Mouse (Mus musculus): ENCODE measurements around the gene Dhx30. TPM values are rescaled to one million over a fixed set of nuclear protein-coding genes. Genes with fewer than 3 reads are reported as not detected.

Gene Dhx30
- polyA plus RNA-seq, 1 experiment: 44.1 TPM

- Histone ChIP-seq H3K27ac (ENCODE audit: insufficient read depth, low read depth, low read length) (peak overlapping the region; percentile 40; the same call in 1 of the 2 replicates), H3K4me3 (ENCODE audit: insufficient read depth, low read length) (no peak overlapping the region), H3K4me1 (ENCODE audit: control insufficient read depth, insufficient read depth, low read length) (peaks cover 16% of the 10 kb centered on the region)
- TF ChIP-seq POLR2A (IDR thresholded peaks at IDR 0.05; ENCODE audit: borderline replicate concordance, low read depth, low read length) (no peak), CTCF (IDR thresholded peaks at IDR 0.05; ENCODE audit: low read depth, low read length) (no peak)
Observed at GRCm38 (mm10) chr9:110070358-110070757, 47.3 kb downstream of the Dhx30 start.

DNA sequence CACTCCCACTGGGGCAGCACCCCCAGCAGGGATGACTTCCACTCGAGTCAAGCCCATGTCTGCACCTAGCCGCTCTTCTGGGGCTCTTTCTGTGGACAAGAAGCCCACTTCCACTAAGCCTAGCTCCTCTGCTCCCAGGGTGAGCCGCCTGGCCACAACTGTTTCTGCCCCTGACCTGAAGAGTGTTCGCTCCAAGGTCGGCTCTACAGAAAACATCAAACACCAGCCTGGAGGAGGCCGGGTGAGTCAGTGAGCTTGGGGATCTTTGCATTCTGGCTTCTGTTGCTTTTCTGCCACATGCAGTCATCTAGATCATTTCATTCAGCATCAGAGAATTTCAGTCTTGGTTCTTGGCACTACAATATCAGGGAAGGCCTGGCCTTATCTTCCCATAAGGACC is 48.9 kb downstream of the Dhx30 start:
- H3K4me1 ChIP-seq (ENCODE audit: control insufficient read depth, insufficient read depth, low read length): peaks cover 23% of the 10 kb centered on the region
- no peak overlapping the region for H3K27ac ChIP-seq (ENCODE audit: insufficient read depth, low read depth, low read length)
- no peak overlapping the region for H3K4me3 ChIP-seq (ENCODE audit: insufficient read depth, low read length)
- TF ChIP-seq CTCF (IDR thresholded peaks at IDR 0.05; ENCODE audit: low read depth, low read length) (no peak), POLR2A (IDR thresholded peaks at IDR 0.05; ENCODE audit: borderline replicate concordance, low read depth, low read length) (no peak)

GRCm38 (mm10) chr9:110064641-110065040 is 53.0 kb downstream of the Dhx30 start:
- Histone ChIP-seq H3K27ac (ENCODE audit: insufficient read depth, low read depth, low read length) (no peak overlapping the region), H3K4me1 (ENCODE audit: control insufficient read depth, insufficient read depth, low read length) (peaks cover 11% of the 10 kb centered on the region), H3K4me3 (ENCODE audit: insufficient read depth, low read length) (no peak overlapping the region)
- TF ChIP-seq POLR2A (IDR thresholded peaks at IDR 0.05; ENCODE audit: borderline replicate concordance, low read depth, low read length): no peak
- no peak for TF ChIP-seq CTCF (IDR thresholded peaks at IDR 0.05; ENCODE audit: low read depth, low read length)

GRCm38 (mm10) chr9:110062861-110063260 is 54.8 kb downstream of the Dhx30 start:
- no peak overlapping the region for H3K4me3 ChIP-seq (ENCODE audit: insufficient read depth, low read length)
- TF ChIP-seq POLR2A (IDR thresholded peaks at IDR 0.05; ENCODE audit: borderline replicate concordance, low read depth, low read length) (no peak), CTCF (IDR thresholded peaks at IDR 0.05; ENCODE audit: low read depth, low read length) (no peak)

GRCm38 (mm10) chr9:110062405-110062804 is 55.2 kb downstream of the Dhx30 start:
- TF ChIP-seq CTCF (IDR thresholded peaks at IDR 0.05; ENCODE audit: low read depth, low read length) (no peak), POLR2A (IDR thresholded peaks at IDR 0.05; ENCODE audit: borderline replicate concordance, low read depth, low read length) (no peak)
- H3K4me3 ChIP-seq (ENCODE audit: insufficient read depth, low read length): no peak overlapping the region
- peaks cover 11% of the 10 kb centered on the region for H3K4me1 ChIP-seq (ENCODE audit: control insufficient read depth, insufficient read depth, low read length)
- H3K27ac ChIP-seq (ENCODE audit: insufficient read depth, low read depth, low read length): no peak overlapping the region

More at GRCm38 (mm10) chr9:110062861-110063260, 54.8 kb downstream of the Dhx30 start:
- peaks cover 11% of the 10 kb centered on the region for H3K4me1 ChIP-seq (ENCODE audit: control insufficient read depth, insufficient read depth, low read length)
- H3K27ac ChIP-seq (ENCODE audit: insufficient read depth, low read depth, low read length): no peak overlapping the region

- peaks cover 11% of the 10 kb centered on the region for H3K4me1 ChIP-seq (ENCODE audit: control insufficient read depth, insufficient read depth, low read length)
- no peak for TF ChIP-seq POLR2A (IDR thresholded peaks at IDR 0.05; ENCODE audit: borderline replicate concordance, low read depth, low read length)
- TF ChIP-seq CTCF (IDR thresholded peaks at IDR 0.05; ENCODE audit: low read depth, low read length): no peak
- no peak overlapping the region for H3K27ac ChIP-seq (ENCODE audit: insufficient read depth, low read depth, low read length)
Observed at GRCm38 (mm10) chr9:110060761-110061160, 56.9 kb downstream of the Dhx30 start.

DNA sequence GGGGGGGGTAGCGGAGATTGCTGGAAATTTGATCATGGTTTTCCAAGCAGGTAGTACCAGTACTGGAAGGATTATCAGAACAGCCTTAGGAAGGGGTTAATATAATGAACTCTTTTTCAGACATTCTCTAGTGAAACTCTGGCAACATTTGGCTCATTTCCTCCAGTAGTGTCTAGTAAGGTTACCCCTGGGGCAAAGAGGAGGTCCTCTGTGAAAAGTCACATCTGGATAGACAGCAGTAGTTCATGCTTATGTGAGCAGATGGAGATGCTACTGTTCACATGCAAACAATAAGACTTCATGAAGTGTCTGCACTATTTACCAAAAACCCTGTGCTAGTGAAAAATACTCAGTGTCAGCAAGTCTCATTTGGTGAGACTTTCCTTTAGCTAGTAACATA is 60.4 kb downstream of the Dhx30 start:
- peaks cover 3% of the 10 kb centered on the region for H3K4me1 ChIP-seq (ENCODE audit: control insufficient read depth, insufficient read depth, low read length)
- no peak overlapping the region for H3K4me3 ChIP-seq (ENCODE audit: insufficient read depth, low read length)
- TF ChIP-seq POLR2A (IDR thresholded peaks at IDR 0.05; ENCODE audit: borderline replicate concordance, low read depth, low read length): no peak
- TF ChIP-seq CTCF (IDR thresholded peaks at IDR 0.05; ENCODE audit: low read depth, low read length): no peak
- no peak overlapping the region for H3K27ac ChIP-seq (ENCODE audit: insufficient read depth, low read depth, low read length)

More at GRCm38 (mm10) chr9:110060761-110061160, 56.9 kb downstream of the Dhx30 start:
- no peak overlapping the region for H3K4me3 ChIP-seq (ENCODE audit: insufficient read depth, low read length)

- no peaks in the 10 kb centered on the region for H3K4me1 ChIP-seq (ENCODE audit: control insufficient read depth, insufficient read depth, low read length)
- TF ChIP-seq CTCF (IDR thresholded peaks at IDR 0.05; ENCODE audit: low read depth, low read length) (no peak), POLR2A (IDR thresholded peaks at IDR 0.05; ENCODE audit: borderline replicate concordance, low read depth, low read length) (no peak)
- H3K4me3 ChIP-seq (ENCODE audit: insufficient read depth, low read length): no peak overlapping the region
- no peak overlapping the region for H3K27ac ChIP-seq (ENCODE audit: insufficient read depth, low read depth, low read length)
Observed at GRCm38 (mm10) chr9:110054781-110055180, 62.8 kb downstream of the Dhx30 start.

DNA sequence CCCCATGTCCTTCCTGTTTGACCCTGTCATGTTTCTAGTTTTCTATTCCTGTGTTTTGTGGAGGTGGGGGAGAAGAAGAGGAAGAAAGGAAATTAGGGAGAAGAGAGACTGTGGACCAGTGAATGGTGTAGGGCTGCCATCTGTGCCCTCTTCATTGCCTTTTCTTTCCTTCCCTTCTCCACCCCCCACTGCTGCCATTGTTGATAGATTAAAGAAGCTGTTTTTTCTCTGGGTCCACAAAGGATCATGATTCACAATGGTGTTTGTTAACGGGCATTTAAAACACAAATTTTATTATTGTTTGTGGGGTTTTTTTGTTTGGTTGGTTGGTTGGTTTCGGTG is 63.6 kb downstream of the Dhx30 start:
- Histone ChIP-seq H3K4me3 (ENCODE audit: insufficient read depth, low read length) (no peak overlapping the region), H3K27ac (ENCODE audit: insufficient read depth, low read depth, low read length) (no peak overlapping the region), H3K4me1 (ENCODE audit: control insufficient read depth, insufficient read depth, low read length) (no peaks in the 10 kb centered on the region)
- TF ChIP-seq CTCF (IDR thresholded peaks at IDR 0.05; ENCODE audit: low read depth, low read length): no peak
- no peak for TF ChIP-seq POLR2A (IDR thresholded peaks at IDR 0.05; ENCODE audit: borderline replicate concordance, low read depth, low read length)

DNA sequence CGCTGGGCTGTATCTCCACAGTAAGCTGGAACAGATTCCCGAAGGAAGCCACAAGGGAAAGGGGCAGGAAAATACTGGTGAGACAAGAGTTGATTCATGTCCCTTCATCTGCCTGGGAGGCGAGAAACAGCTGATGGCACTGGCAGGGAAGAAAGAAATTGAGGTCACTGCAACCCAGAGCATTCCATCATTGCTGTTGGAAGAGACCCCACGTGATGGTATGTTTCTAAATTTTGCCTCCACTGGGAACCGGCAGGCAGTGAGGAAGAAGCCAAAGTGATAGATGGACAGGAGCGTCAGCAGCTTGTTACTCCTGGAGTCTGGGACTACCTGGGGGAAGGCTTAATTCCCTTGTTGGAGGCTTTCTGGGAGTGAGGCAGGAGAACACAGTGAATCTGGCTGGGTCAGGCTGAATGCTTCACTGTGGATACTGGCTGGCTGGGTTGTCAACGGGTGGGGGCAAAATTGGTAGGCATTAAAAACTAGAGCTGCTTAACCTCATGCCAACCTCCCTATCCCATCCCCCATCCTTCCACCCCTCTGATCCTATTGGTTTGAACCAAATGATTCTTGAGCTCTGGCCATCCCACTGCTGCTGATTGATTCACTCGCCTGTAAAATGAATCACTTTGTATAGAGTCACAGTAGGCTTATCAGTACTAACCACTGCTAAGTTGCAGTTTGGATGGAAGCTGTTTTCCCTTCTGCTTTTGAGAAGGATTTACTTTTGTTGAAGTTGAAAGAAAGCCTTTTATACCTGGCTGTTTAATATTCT is 64.1 kb downstream of the Dhx30 start:
- no peak overlapping the region for H3K27ac ChIP-seq (ENCODE audit: insufficient read depth, low read depth, low read length)
- H3K4me1 ChIP-seq (ENCODE audit: control insufficient read depth, insufficient read depth, low read length): no peaks in the 10 kb centered on the region
- no peak for TF ChIP-seq CTCF (IDR thresholded peaks at IDR 0.05; ENCODE audit: low read depth, low read length)
- no peak for TF ChIP-seq POLR2A (IDR thresholded peaks at IDR 0.05; ENCODE audit: borderline replicate concordance, low read depth, low read length)
- no peak overlapping the region for H3K4me3 ChIP-seq (ENCODE audit: insufficient read depth, low read length)

Measured in bone marrow macrophage, adult 2 months (primary cell).